Mouse (Mus musculus) lung, embryonic 15.5 days (tissue): ENCODE results near the gene Loxl1. TPM values are rescaled to one million over a fixed set of nuclear protein-coding genes. Genes with fewer than 3 reads are reported as not detected.

Source experiments
- ATAC-seq: fragments of 200-750 bp; cut with Nextera tagmentation; 2 replicates; pipeline ENCODE4 v1.8.0; 2017; ENCODE audit warnings: moderate number of reproducible peaks, borderline replicate concordance; ENCODE audit not compliant: low FRiP score, low TSS enrichment; ENCODE audit errors: extremely low read depth
- H3K27ac ChIP-seq: fragments of 300-500 bp; sonication (generic); 2 replicates; pipeline ENCODE4 v1.5.1; 2015; ENCODE audit warnings: moderate library complexity, mild to moderate bottlenecking, inconsistent platforms
- H3K27me3 ChIP-seq: fragments of 300-500 bp; sonication (generic); 2 replicates; pipeline ENCODE4 v1.6.1; 2015; ENCODE audit warnings: inconsistent platforms
- H3K36me3 ChIP-seq: fragments of 300-500 bp; sonication (generic); 2 replicates; pipeline ENCODE4 v1.6.1; 2015; ENCODE audit warnings: inconsistent platforms
- H3K4me1 ChIP-seq: fragments of 300-500 bp; sonication (generic); 2 replicates; pipeline ENCODE4 v1.6.1; 2015; ENCODE audit warnings: inconsistent platforms
- H3K4me2 ChIP-seq: fragments of 300-500 bp; sonication (generic); 2 replicates; pipeline ENCODE4 v1.6.1; 2015; ENCODE audit warnings: inconsistent platforms, mild to moderate bottlenecking, moderate library complexity
- H3K4me3 ChIP-seq: fragments of 300-500 bp; sonication (generic); 2 replicates; pipeline ENCODE4 v1.5.1; 2015; ENCODE audit warnings: mild to moderate bottlenecking, inconsistent platforms
- H3K9ac ChIP-seq: fragments of 300-500 bp; sonication (generic); 2 replicates; pipeline ENCODE4 v1.6.1; 2015; ENCODE audit warnings: inconsistent platforms
- H3K9me3 ChIP-seq: fragments of 300-500 bp; sonication (generic); 2 replicates; pipeline ENCODE4 v1.6.1; 2016; ENCODE audit warnings: inconsistent platforms
- WGBS: fragments of 180-500 bp; shearing (Covaris S2); methylation state at CpG from one replicate; pipeline ENCODE4 v1.1.7; 2015; 5-methylcytosine and 5-hydroxymethylcytosine counted together
- polyA plus RNA-seq: library from polyadenylated mRNA; unstranded; fragments of >200 nt; fragmentation: Nextera tagmentation; extraction: Ambion mirVana; gene quantifications from 2 replicates; pipeline ENCODE4 v1.2.1, GENCODE M21; 2015

Gene Loxl1
- polyA plus RNA-seq = 48.4 and 49.4 TPM in 2 replicates

DNA sequence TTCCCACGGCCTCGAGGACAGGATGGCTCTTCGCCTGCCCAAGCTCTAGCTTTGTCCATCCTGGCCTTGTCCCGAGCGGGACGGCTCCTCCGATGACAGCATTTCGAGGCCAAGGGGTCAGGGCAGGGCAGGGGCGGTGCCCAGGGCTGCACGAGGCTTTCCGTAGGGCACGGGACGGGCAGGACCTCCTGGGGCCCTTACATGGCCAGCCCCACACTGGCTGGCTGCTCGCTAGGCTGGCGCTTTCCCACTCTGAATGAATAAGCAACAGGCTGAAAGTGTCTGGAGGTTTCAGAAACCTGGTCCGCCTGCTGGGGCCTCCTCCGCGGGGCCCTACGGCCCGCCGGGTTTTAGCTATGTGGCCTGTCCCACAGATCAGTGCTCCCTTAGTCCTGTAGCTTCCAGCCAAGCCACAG is at the start of gene Loxl1:
Loxl1 (minus strand) TSS at position 243 of the 416 bp plus-strand sequence.
- 1% methylated on average over 21 of the region's 21 CpGs for WGBS
- peak within 1 kb of the TSS; percentile 88 for H3K27ac ChIP-seq
- ATAC-seq = peak; percentile 21; the same call in 1 of the 2 replicates
- peaks cover 84% of the 10 kb centered on the region for H3K4me1 ChIP-seq
- no peaks in the 10 kb centered on the region for H3K36me3 ChIP-seq
- peak within 1 kb of the TSS; percentile 47 for H3K9ac ChIP-seq
- H3K4me3 ChIP-seq = peak within 1 kb of the TSS; percentile 51
- H3K27me3 ChIP-seq = peaks cover 17% of the 10 kb centered on the region; the same call in 1 of the 2 replicates
- H3K4me2 ChIP-seq = peak within 1 kb of the TSS; percentile 87
- no peaks in the 10 kb centered on the region for H3K9me3 ChIP-seq

DNA sequence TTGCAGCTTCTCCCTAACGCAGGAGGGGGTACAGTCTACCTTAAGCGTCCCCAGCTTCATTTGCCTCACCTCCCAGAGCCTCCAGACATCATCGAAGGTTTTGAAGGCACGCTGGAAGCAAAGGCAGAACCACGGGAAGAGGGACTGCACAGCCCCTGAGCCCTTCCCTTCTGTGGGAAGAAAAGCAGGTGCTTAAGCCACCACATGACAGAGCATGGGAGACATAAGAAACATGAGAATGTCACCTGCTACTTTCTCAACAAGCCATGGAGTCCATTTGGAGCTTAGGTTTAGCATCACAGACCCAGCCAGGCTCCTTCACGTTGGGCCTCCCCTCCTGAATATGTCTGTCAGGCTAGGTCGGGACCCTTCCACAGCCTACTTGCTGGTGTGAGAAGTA is 49.0 kb upstream of the Loxl1 start:
- Histone ChIP-seq H3K27ac (no peak overlapping the region), H3K4me2 (no peak overlapping the region), H3K4me1 (no peaks in the 10 kb centered on the region), H3K4me3 (no peak overlapping the region), H3K9me3 (no peaks in the 10 kb centered on the region), H3K36me3 (no peaks in the 10 kb centered on the region), H3K9ac (no peak overlapping the region), H3K27me3 (no peaks in the 10 kb centered on the region)
- ATAC-seq = no peak
- WGBS = 72% methylated on average over 7 of the region's 7 CpGs

- Histone ChIP-seq H3K4me2 (no peak overlapping the region), H3K27me3 (no peaks in the 10 kb centered on the region), H3K36me3 (no peaks in the 10 kb centered on the region), H3K9me3 (no peaks in the 10 kb centered on the region), H3K4me3 (no peak overlapping the region), H3K4me1 (no peaks in the 10 kb centered on the region), H3K9ac (no peak overlapping the region), H3K27ac (no peak overlapping the region)
- no peak for ATAC-seq
- 76% methylated on average over 1 of the region's 1 CpGs for WGBS
These were observed 48.4 kb upstream of the Loxl1 start for GRCm38 (mm10) chr9:58361373-58361772.

DNA sequence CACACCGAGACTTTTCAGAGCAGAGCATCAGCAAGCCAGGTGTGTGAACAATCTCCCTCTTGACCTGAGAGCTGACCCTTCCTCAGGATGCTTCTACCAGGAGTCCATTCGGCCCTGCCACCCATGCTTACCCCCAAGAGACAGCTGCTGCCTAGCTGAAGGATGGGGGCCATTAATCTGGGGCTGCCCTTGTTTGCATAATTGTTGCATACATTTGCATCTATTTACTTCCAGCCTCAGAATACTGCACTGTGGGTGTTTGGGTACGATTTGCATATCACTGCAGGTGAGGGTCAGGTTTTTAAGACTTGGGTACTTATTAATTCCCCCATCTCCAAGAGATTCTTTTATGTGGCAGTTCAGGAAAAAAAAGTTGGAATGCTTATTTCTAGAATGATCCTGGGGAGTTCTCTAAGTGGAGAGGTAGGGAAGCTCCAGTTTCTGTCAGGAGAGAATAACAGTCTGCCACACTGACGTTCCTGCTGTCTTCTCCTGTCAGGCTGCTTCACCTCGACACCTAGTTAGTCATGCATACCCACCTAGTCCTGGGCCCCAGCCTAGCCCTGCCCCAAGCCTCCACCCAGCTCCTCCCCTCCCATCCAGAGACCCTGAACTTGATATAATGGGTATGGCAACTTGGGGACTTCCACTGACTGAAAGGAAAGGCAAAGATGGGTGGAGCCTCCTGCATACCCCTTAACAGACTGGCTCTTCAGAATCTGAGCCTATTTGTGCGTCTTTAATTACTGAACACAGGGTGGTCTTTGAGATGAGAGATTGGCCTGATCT is 42.5 kb upstream of the Loxl1 start:
- no peak overlapping the region for H3K4me2 ChIP-seq
- H3K4me3 ChIP-seq = no peak overlapping the region
- no peak for ATAC-seq
- no peaks in the 10 kb centered on the region for H3K4me1 ChIP-seq
- H3K9me3 ChIP-seq = no peaks in the 10 kb centered on the region
- H3K27me3 ChIP-seq = no peaks in the 10 kb centered on the region
- WGBS = 15% methylated on average over 6 of the region's 6 CpGs
- no peaks in the 10 kb centered on the region for H3K36me3 ChIP-seq
- no peak overlapping the region for H3K27ac ChIP-seq
- no peak overlapping the region for H3K9ac ChIP-seq

DNA sequence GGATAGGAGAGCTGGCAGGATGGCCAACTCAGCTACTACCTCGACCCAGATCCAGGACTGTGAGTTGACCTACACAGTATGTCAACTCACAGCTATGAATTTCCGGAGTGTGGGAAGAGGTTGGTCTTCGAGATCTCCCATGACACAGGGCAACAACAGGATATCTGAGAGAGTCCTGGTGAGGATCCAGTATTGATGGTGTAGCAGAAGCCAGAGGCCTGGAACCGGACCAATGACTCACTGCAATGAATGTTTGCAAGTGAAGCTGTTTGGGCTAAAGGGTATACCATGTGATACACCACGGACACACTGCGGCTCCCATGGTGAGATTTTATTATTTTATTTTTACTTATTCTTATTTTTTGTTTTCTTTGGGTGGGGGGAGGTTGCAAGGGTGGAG is 41.7 kb upstream of the Loxl1 start:
- no peak overlapping the region for H3K27ac ChIP-seq
- no peaks in the 10 kb centered on the region for H3K27me3 ChIP-seq
- H3K9me3 ChIP-seq = no peaks in the 10 kb centered on the region
- ATAC-seq = no peak
- no peak overlapping the region for H3K9ac ChIP-seq
- H3K4me1 ChIP-seq = no peaks in the 10 kb centered on the region
- WGBS = 64% methylated on average over 6 of the region's 6 CpGs
- H3K4me2 ChIP-seq = no peak overlapping the region
- no peak overlapping the region for H3K4me3 ChIP-seq
- H3K36me3 ChIP-seq = no peaks in the 10 kb centered on the region

GRCm38 (mm10) chr9:58353224-58353623 is 40.2 kb upstream of the Loxl1 start:
- Histone ChIP-seq H3K27ac (no peak overlapping the region), H3K9me3 (no peaks in the 10 kb centered on the region), H3K4me1 (no peaks in the 10 kb centered on the region), H3K27me3 (no peaks in the 10 kb centered on the region), H3K4me3 (no peak overlapping the region), H3K9ac (no peak overlapping the region), H3K4me2 (no peak overlapping the region), H3K36me3 (no peaks in the 10 kb centered on the region)
- 73% methylated on average over 6 of the region's 6 CpGs for WGBS
- ATAC-seq = no peak

DNA sequence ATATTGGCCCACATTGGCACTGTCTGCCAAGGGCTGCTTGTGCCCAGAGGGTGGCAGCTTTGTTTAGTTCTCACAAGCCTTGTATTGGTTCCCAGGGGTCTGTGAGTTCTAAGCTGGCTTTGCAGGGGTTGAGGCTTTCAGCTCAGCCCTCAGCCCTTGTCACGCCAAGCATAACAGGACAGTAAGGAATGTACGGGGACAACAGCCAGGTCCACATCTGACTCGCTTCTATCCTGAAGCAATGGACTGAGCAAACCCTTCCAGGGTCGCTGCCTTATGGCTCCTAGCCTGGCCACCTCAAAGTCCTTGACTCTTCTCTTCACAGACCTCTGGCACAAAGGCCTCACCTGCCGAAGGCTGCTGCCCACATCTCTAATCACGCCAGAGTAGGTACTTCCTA is 34.8 kb upstream of the Loxl1 start:
- 84% methylated on average over 6 of the region's 6 CpGs for whole genome bisulfite sequencing
- no peaks in the 10 kb centered on the region for H3K36me3 ChIP-seq
- H3K9me3 ChIP-seq = no peaks in the 10 kb centered on the region
- no peak for ATAC-seq
- H3K4me1 ChIP-seq = 0 out of 2 replicates have a peak, but pooled peaks cover 4% of the 10 kb centered on the region
- no peaks in the 10 kb centered on the region for H3K27me3 ChIP-seq
- no peak overlapping the region for H3K9ac ChIP-seq
- no peak overlapping the region for H3K27ac ChIP-seq
- no peak overlapping the region for H3K4me3 ChIP-seq
- no peak overlapping the region for H3K4me2 ChIP-seq

GRCm38 (mm10) chr9:58346498-58346897 is 33.5 kb upstream of the Loxl1 start:
- Histone ChIP-seq H3K4me3 (no peak overlapping the region), H3K4me2 (no peak overlapping the region), H3K4me1 (0 out of 2 replicates have a peak, but pooled peaks cover 4% of the 10 kb centered on the region), H3K27me3 (no peaks in the 10 kb centered on the region), H3K36me3 (no peaks in the 10 kb centered on the region), H3K27ac (no peak overlapping the region), H3K9me3 (no peaks in the 10 kb centered on the region), H3K9ac (no peak overlapping the region)
- 7% methylated on average over 10 of the region's 10 CpGs for WGBS
- ATAC-seq = no peak

DNA sequence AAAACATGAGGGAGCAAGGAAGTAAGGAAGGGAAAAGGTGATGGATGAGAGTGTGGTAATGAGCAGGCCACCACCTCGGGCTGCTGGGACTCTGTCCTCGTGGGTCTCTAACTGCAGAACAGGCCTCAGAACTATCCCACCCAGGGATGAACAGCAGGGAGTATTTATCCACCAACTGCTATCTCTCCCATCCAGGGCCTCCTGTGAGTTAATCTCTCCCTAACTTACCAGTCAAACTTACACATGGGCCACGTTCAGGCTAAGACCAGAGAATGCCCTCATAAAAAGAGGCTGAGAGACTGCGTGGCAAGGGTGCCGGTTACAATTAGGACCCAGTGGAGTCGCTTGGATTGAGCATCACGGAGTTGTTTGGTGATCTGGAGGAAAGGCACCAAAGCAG is 33.0 kb upstream of the Loxl1 start:
- WGBS = 33% methylated on average over 7 of the region's 7 CpGs
- 0 out of 2 replicates have a peak, but pooled peaks cover 4% of the 10 kb centered on the region for H3K4me1 ChIP-seq
- no peak overlapping the region for H3K9ac ChIP-seq
- no peaks in the 10 kb centered on the region for H3K27me3 ChIP-seq
- H3K36me3 ChIP-seq = no peaks in the 10 kb centered on the region
- no peak overlapping the region for H3K4me3 ChIP-seq
- no peak for ATAC-seq
- H3K27ac ChIP-seq = no peak overlapping the region
- no peaks in the 10 kb centered on the region for H3K9me3 ChIP-seq
- no peak overlapping the region for H3K4me2 ChIP-seq

- no peak for ATAC-seq
- Histone ChIP-seq H3K27ac (no peak overlapping the region), H3K9ac (no peak overlapping the region), H3K27me3 (no peaks in the 10 kb centered on the region), H3K4me3 (no peak overlapping the region), H3K4me2 (no peak overlapping the region), H3K36me3 (no peaks in the 10 kb centered on the region), H3K4me1 (0 out of 2 replicates have a peak, but pooled peaks cover 3% of the 10 kb centered on the region), H3K9me3 (no peaks in the 10 kb centered on the region)
- 90% methylated on average over 1 of the region's 1 CpGs for WGBS
These were observed 28.8 kb upstream of the Loxl1 start for GRCm38 (mm10) chr9:58341795-58342194.

GRCm38 (mm10) chr9:58336650-58337281 is 23.8 kb upstream of the Loxl1 start:
- Histone ChIP-seq H3K27me3 (no peaks in the 10 kb centered on the region), H3K4me3 (no peak overlapping the region), H3K9ac (no peak overlapping the region), H3K27ac (no peak overlapping the region), H3K4me1 (no peaks in the 10 kb centered on the region), H3K4me2 (no peak overlapping the region), H3K36me3 (no peaks in the 10 kb centered on the region), H3K9me3 (no peaks in the 10 kb centered on the region)
- WGBS = 65% methylated on average over 8 of the region's 8 CpGs
- no peak for ATAC-seq

- Histone ChIP-seq H3K4me2 (no peak overlapping the region), H3K36me3 (no peaks in the 10 kb centered on the region), H3K4me1 (peaks cover 5% of the 10 kb centered on the region; the same call in 1 of the 2 replicates), H3K27me3 (no peaks in the 10 kb centered on the region), H3K9ac (no peak overlapping the region), H3K9me3 (no peaks in the 10 kb centered on the region), H3K27ac (no peak overlapping the region), H3K4me3 (no peak overlapping the region)
- ATAC-seq = no peak
- 56% methylated on average over 3 of the region's 3 CpGs for WGBS
These were observed 18.3 kb upstream of the Loxl1 start for GRCm38 (mm10) chr9:58331276-58331675.
